Mouse (Mus musculus): Measurements from ENCODE around the gene Atp6v0d1. TPM values are rescaled to one million over a fixed set of nuclear protein-coding genes. Genes with fewer than 3 reads are reported as not detected.

Gene Atp6v0d1
- total RNA-seq, 4 experiments from 2014 or later, result 258 to 301 (median 285) TPM

DNA sequence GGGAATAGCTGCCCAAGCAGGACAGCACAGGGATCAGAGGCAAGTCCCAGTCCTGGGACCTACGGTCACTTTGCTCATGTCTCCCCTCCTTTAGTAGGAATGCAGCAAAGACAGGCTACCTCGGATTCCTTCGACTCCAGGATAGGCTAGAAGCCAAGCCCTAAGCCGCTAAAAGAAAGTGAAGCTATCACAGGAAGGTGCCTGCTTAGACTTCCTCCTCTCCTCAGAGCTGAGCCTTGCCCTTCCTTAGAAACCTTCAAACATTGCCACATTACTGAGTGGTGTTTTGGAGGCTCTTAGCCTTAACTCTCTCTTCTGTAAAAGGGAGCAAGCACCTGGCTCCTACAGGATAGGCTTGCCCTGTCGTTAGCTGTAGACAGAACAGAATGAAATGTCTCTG, 91.2 kb downstream of the Atp6v0d1 start:
- no peak for DNase-seq (ENCODE audit: low spot score in 2 of 2)

Small RNA genes within 50 kb of the gene (microRNA-seq; reads per million reads assigned to microRNA genes)
- gene Mir1966, result 0.32 to 2.3 reads per million in 2 experiments

Other genes with a start within 250 kb of the Atp6v0d1 start
- 10 to 100 TPM in 1 of 4 experiments, 1 to 10 TPM in 3; 6.7 to 10.1 (median 8.7) TPM for gene Lrrc29, start 239.8 kb downstream of the Atp6v0d1 start, total RNA-seq (2022)
- gene Tmem208, start 239.7 kb downstream of the Atp6v0d1 start, total RNA-seq (2022), result 10 to 100 TPM; 40.2 to 47.2 (median 43.3) TPM
- gene Fhod1, start 218.1 kb downstream of the Atp6v0d1 start, total RNA-seq (2022), result 1 to 10 TPM; 2.4 to 6.3 (median 5.2) TPM
- 10 to 100 TPM; 13.9 to 15.4 (median 14.4) TPM for gene Slc9a5, start 217.2 kb downstream of the Atp6v0d1 start, total RNA-seq (2022)
- gene Plekhg4, start 192.8 kb downstream of the Atp6v0d1 start, total RNA-seq (2022), result 1 to 10 TPM in 2 of 4 experiments, under 1 TPM in 2; 0.70 to 1.8 (median 0.95) TPM
- not detected for gene Kctd19, start 152.5 kb downstream of the Atp6v0d1 start, total RNA-seq (2022)
- 1 to 10 TPM in 2 of 4 experiments, under 1 TPM in 2; 0.73 to 1.4 (median 1.1) TPM for gene Lrrc36, start 152.5 kb downstream of the Atp6v0d1 start, total RNA-seq (2022)
- 10 to 100 TPM; 42.2 to 55.5 (median 47.9) TPM for gene Tppp3, start 94.5 kb downstream of the Atp6v0d1 start, total RNA-seq (2022)
- gene Zdhhc1, start 69.1 kb downstream of the Atp6v0d1 start, total RNA-seq (2022), result 10 to 100 TPM; 35.1 to 41.2 (median 40.8) TPM
- gene Hsd11b2, start 47.3 kb downstream of the Atp6v0d1 start, total RNA-seq (2022), result not detected
- 10 to 100 TPM; 75.4 to 83.7 (median 81.8) TPM for gene Ripor1, start 39.2 kb upstream of the Atp6v0d1 start, total RNA-seq (2022)
- gene Ctcf, start 70.5 kb upstream of the Atp6v0d1 start, total RNA-seq (2022), result 10 to 100 TPM; 67.5 to 77.9 (median 71.5) TPM
- under 1 TPM in 1 of 4 experiments, not detected in 3; 0.79 TPM for gene Agrp, start 71.3 kb upstream of the Atp6v0d1 start, total RNA-seq (2022)
- gene Carmil2, start 120.2 kb upstream of the Atp6v0d1 start, total RNA-seq (2022), result 10 to 100 TPM; 61.2 to 71.3 (median 68.4) TPM
- gene Acd, start 135.1 kb upstream of the Atp6v0d1 start, total RNA-seq (2022), result 10 to 100 TPM; 42.1 to 47.0 (median 43.1) TPM
- 10 to 100 TPM; 29.4 to 33.7 (median 32.5) TPM for gene Pard6a, start 135.1 kb upstream of the Atp6v0d1 start, total RNA-seq (2022)
- under 1 TPM; 0.41 to 0.78 (median 0.45) TPM for gene 4933405L10Rik, start 141.6 kb upstream of the Atp6v0d1 start, total RNA-seq (2022)
- gene Enkd1, start 142.2 kb upstream of the Atp6v0d1 start, total RNA-seq (2022), result 10 to 100 TPM; 10.7 to 11.7 (median 11.0) TPM
- 10 to 100 TPM; 17.8 to 21.3 (median 19.8) TPM for gene Gfod2, start 192.6 kb upstream of the Atp6v0d1 start, total RNA-seq (2022)